Mouse (Mus musculus): ENCODE data around the gene Cd274. TPM values are rescaled to one million over a fixed set of nuclear protein-coding genes. Genes with fewer than 3 reads are reported as not detected.
A peak's percentile ranks its signal among the peaks of the same experiment; 100 is the strongest.

Gene Cd274
- total RNA-seq (2012; rRNA removed) = 0.58 and 0.62 TPM in 2 replicates

- H3K36me3 ChIP-seq (ENCODE audit: control insufficient read depth, insufficient read depth, low read length, poor library complexity, severe bottlenecking) = no peaks in the 10 kb centered on the region
- in situ Hi-C loops (cut with MboI; ENCODE audit: low sequenced_read_pairs in 2 of 2, unreplicated experiment in 2 of 2) = no loop called here
- no peak for TF ChIP-seq ZC3H11A (IDR thresholded peaks at IDR 0.05; ENCODE audit: borderline replicate concordance, low read depth, low read length)
- no peak for TF ChIP-seq ZNF384 (IDR thresholded peaks at IDR 0.05; ENCODE audit: low read depth, low read length)
- TF ChIP-seq HCFC1 (IDR thresholded peaks at IDR 0.05; ENCODE audit: borderline replicate concordance, insufficient read depth, low read length) = no peak
- TF ChIP-seq CHD2 (IDR thresholded peaks at IDR 0.05; ENCODE audit: low read depth, low read length) = no peak
- no peak for TF ChIP-seq MAFK (IDR thresholded peaks at IDR 0.05; ENCODE audit: insufficient read depth, low read depth, low read length)
- DNase-seq (ENCODE audit: low read depth, low spot score) = peak; percentile 43
- no peak within 1 kb of the TSS for H3K9ac ChIP-seq (ENCODE audit: insufficient read depth, low read depth, low read length, poor library complexity, severe bottlenecking)
- peak within 1 kb of the TSS in 1 of 2 experiments; percentile 51; a peak in 3 of 4 replicates for H3K4me3 ChIP-seq (ENCODE audit: insufficient read depth in 1 of 2, low read depth in 1 of 2, low read length in 2 of 2, poor library complexity in 1 of 2, severe bottlenecking in 1 of 2)
- H3K27ac ChIP-seq (ENCODE audit: insufficient read depth, low read depth, low read length, poor library complexity, severe bottlenecking) = no peak within 1 kb of the TSS
- H3K9me3 ChIP-seq (ENCODE audit: control insufficient read depth, insufficient read depth, low read depth, low read length) = no peaks in the 10 kb centered on the region
- peaks cover 0 to 6% of the 10 kb centered on the region in 2 experiments; a peak in 2 of 4 replicates for H3K4me1 ChIP-seq (ENCODE audit: control insufficient read depth in 2 of 2, insufficient read depth in 2 of 2, low read length in 2 of 2, poor library complexity in 1 of 2)
Observed at GRCm38 (mm10) chr19:29366969-29367622, at the start of gene Cd274, which contains the start of gene Plgrkt. Gene Cd274, plus strand, starts transcription at chr19:29367455. Gene Plgrkt, minus strand, starts transcription at chr19:29367390.

- in situ Hi-C loops (cut with MboI; ENCODE audit: low sequenced_read_pairs in 2 of 2, unreplicated experiment in 2 of 2) = no loop called here
- Histone ChIP-seq H3K36me3 (ENCODE audit: control insufficient read depth, insufficient read depth, low read length, poor library complexity, severe bottlenecking) (no peaks in the 10 kb centered on the region), H3K4me1 (ENCODE audit: control insufficient read depth in 2 of 2, insufficient read depth in 2 of 2, low read length in 2 of 2, poor library complexity in 1 of 2) (peaks cover 2 to 4% of the 10 kb centered on the region in 2 experiments; a peak in 1 of 4 replicates), H3K4me3 (ENCODE audit: insufficient read depth in 1 of 2, low read depth in 1 of 2, low read length in 2 of 2, poor library complexity in 1 of 2, severe bottlenecking in 1 of 2) (no peak overlapping the region), H3K9ac (ENCODE audit: insufficient read depth, low read depth, low read length, poor library complexity, severe bottlenecking) (no peak overlapping the region), H3K9me3 (ENCODE audit: control insufficient read depth, insufficient read depth, low read depth, low read length) (no peaks in the 10 kb centered on the region), H3K27ac (ENCODE audit: insufficient read depth, low read depth, low read length, poor library complexity, severe bottlenecking) (no peak overlapping the region)
- no peak for DNase-seq (ENCODE audit: low read depth, low spot score)
- no peak for TF ChIP-seq MAFK (IDR thresholded peaks at IDR 0.05; ENCODE audit: insufficient read depth, low read depth, low read length)
- no peak for TF ChIP-seq ZNF384 (IDR thresholded peaks at IDR 0.05; ENCODE audit: low read depth, low read length)
- TF ChIP-seq HCFC1 (IDR thresholded peaks at IDR 0.05; ENCODE audit: borderline replicate concordance, insufficient read depth, low read length) = no peak
Observed at GRCm38 (mm10) chr19:29323416-29324049, 43.7 kb upstream of the Cd274 start.

- Histone ChIP-seq H3K9me3 (ENCODE audit: control insufficient read depth, insufficient read depth, low read depth, low read length) (no peaks in the 10 kb centered on the region), H3K27ac (ENCODE audit: insufficient read depth, low read depth, low read length, poor library complexity, severe bottlenecking) (no peak within 1 kb of the TSS), H3K4me3 (ENCODE audit: insufficient read depth in 1 of 2, low read depth in 1 of 2, low read length in 2 of 2, poor library complexity in 1 of 2, severe bottlenecking in 1 of 2) (peak within 1 kb of the TSS; percentile 56 to 81), H3K4me1 (ENCODE audit: control insufficient read depth in 2 of 2, insufficient read depth in 2 of 2, low read length in 2 of 2, poor library complexity in 1 of 2) (peaks cover 2 to 4% of the 10 kb centered on the region in 2 experiments; a peak in 1 of 4 replicates), H3K9ac (ENCODE audit: insufficient read depth, low read depth, low read length, poor library complexity, severe bottlenecking) (peak within 1 kb of the TSS; percentile 78), H3K36me3 (ENCODE audit: control insufficient read depth, insufficient read depth, low read length, poor library complexity, severe bottlenecking) (no peaks in the 10 kb centered on the region)
- in situ Hi-C loops (cut with MboI; ENCODE audit: low sequenced_read_pairs in 2 of 2, unreplicated experiment in 2 of 2) = no loop called here
- TF ChIP-seq HCFC1 (IDR thresholded peaks at IDR 0.05; ENCODE audit: borderline replicate concordance, insufficient read depth, low read length) = no peak
- TF ChIP-seq ZC3H11A (IDR thresholded peaks at IDR 0.05; ENCODE audit: borderline replicate concordance, low read depth, low read length) = no peak
- TF ChIP-seq CHD2 (IDR thresholded peaks at IDR 0.05; ENCODE audit: low read depth, low read length) = no peak
- no peak for TF ChIP-seq ZNF384 (IDR thresholded peaks at IDR 0.05; ENCODE audit: low read depth, low read length)
- TF ChIP-seq MAFK (IDR thresholded peaks at IDR 0.05; ENCODE audit: insufficient read depth, low read depth, low read length) = no peak
- DNase-seq (ENCODE audit: low read depth, low spot score) = peak; percentile 44
Observed at GRCm38 (mm10) chr19:29325053-29325851, 42.0 kb upstream of the Cd274 start, which contains the start of gene Insl6. Gene Insl6, minus strand, starts transcription at chr19:29325356.

- peak overlapping the region in 1 of 2 experiments; percentile 64; a peak in 1 of 4 replicates for H3K4me3 ChIP-seq (ENCODE audit: insufficient read depth in 1 of 2, low read depth in 1 of 2, low read length in 2 of 2, poor library complexity in 1 of 2, severe bottlenecking in 1 of 2)
- in situ Hi-C loops (cut with MboI; ENCODE audit: low sequenced_read_pairs in 2 of 2, unreplicated experiment in 2 of 2) = no loop called here
- no peaks in the 10 kb centered on the region for H3K36me3 ChIP-seq (ENCODE audit: control insufficient read depth, insufficient read depth, low read length, poor library complexity, severe bottlenecking)
- no peak for DNase-seq (ENCODE audit: low read depth, low spot score)
- H3K9me3 ChIP-seq (ENCODE audit: control insufficient read depth, insufficient read depth, low read depth, low read length) = no peaks in the 10 kb centered on the region
- H3K9ac ChIP-seq (ENCODE audit: insufficient read depth, low read depth, low read length, poor library complexity, severe bottlenecking) = no peak overlapping the region
- no peak for TF ChIP-seq ZNF384 (IDR thresholded peaks at IDR 0.05; ENCODE audit: low read depth, low read length)
- no peak for TF ChIP-seq MAFK (IDR thresholded peaks at IDR 0.05; ENCODE audit: insufficient read depth, low read depth, low read length)
- TF ChIP-seq HCFC1 (IDR thresholded peaks at IDR 0.05; ENCODE audit: borderline replicate concordance, insufficient read depth, low read length) = no peak
- TF ChIP-seq CHD2 (IDR thresholded peaks at IDR 0.05; ENCODE audit: low read depth, low read length) = no peak
- no peak for TF ChIP-seq ZC3H11A (IDR thresholded peaks at IDR 0.05; ENCODE audit: borderline replicate concordance, low read depth, low read length)
- H3K27ac ChIP-seq (ENCODE audit: insufficient read depth, low read depth, low read length, poor library complexity, severe bottlenecking) = no peak overlapping the region
- H3K4me1 ChIP-seq (ENCODE audit: control insufficient read depth in 2 of 2, insufficient read depth in 2 of 2, low read length in 2 of 2, poor library complexity in 1 of 2) = peaks cover 2 to 4% of the 10 kb centered on the region in 2 experiments; a peak in 1 of 4 replicates
Observed at GRCm38 (mm10) chr19:29325852-29326180, 41.4 kb upstream of the Cd274 start.
